Mouse (Mus musculus): ENCODE measurements around the gene Hunk. TPM values are rescaled to one million over a fixed set of nuclear protein-coding genes. Genes with fewer than 3 reads are reported as not detected.

Gene Hunk
- polyA plus RNA-seq, 1 experiment from 2014 or later, result 23.0 TPM

GRCm38 (mm10) chr16:90524393-90524792 lies 138.6 kb downstream of the Hunk start:
- Histone ChIP-seq H3K9me3 (replicated peaks) (no peaks in the 10 kb centered on the region), H3K27ac (peak overlapping the region; percentile 83), H3K4me1 (peaks cover 47% of the 10 kb centered on the region), H3K27me3 (ENCODE audit: low read depth, poor library complexity, severe bottlenecking) (no peaks in the 10 kb centered on the region), H3K4me3 (no peak overlapping the region), H3K36me3 (no peaks in the 10 kb centered on the region)
- 95% methylated on average over 18 of the region's 18 CpGs for WGBS
- DNase-seq (ENCODE audit: low spot score), result no peak

GRCm38 (mm10) chr16:90533119-90533673 lies 147.4 kb downstream of the Hunk start:
- peak; percentile 69 for DNase-seq (ENCODE audit: low spot score)
- no peaks in the 10 kb centered on the region for H3K27me3 ChIP-seq (ENCODE audit: low read depth, poor library complexity, severe bottlenecking)
- no peaks in the 10 kb centered on the region for H3K36me3 ChIP-seq
- 32% methylated on average over 10 of the region's 10 CpGs for WGBS
- H3K27ac ChIP-seq, result peak overlapping the region; percentile 87
- H3K4me3 ChIP-seq, result peak overlapping the region; percentile 14; the same call in 1 of the 2 replicates
- H3K4me1 ChIP-seq, result peaks cover 37% of the 10 kb centered on the region
- no peaks in the 10 kb centered on the region for H3K9me3 ChIP-seq (replicated peaks)

- Histone ChIP-seq H3K27me3 (ENCODE audit: low read depth, poor library complexity, severe bottlenecking) (no peaks in the 10 kb centered on the region), H3K36me3 (no peaks in the 10 kb centered on the region), H3K9me3 (replicated peaks) (no peaks in the 10 kb centered on the region), H3K4me3 (no peak overlapping the region), H3K4me1 (peaks cover 37% of the 10 kb centered on the region), H3K27ac (peak overlapping the region; percentile 87; the same call in 1 of the 2 replicates)
- 89% methylated on average over 8 of the region's 8 CpGs for WGBS
- DNase-seq (ENCODE audit: low spot score), result no peak
These were observed 148.8 kb downstream of the Hunk start for GRCm38 (mm10) chr16:90534591-90534990.

- peaks cover 18% of the 10 kb centered on the region for H3K4me1 ChIP-seq
- no peak for DNase-seq (ENCODE audit: low spot score)
- no peaks in the 10 kb centered on the region for H3K9me3 ChIP-seq (replicated peaks)
- no peaks in the 10 kb centered on the region for H3K36me3 ChIP-seq
- no peak overlapping the region for H3K4me3 ChIP-seq
- no peak overlapping the region for H3K27ac ChIP-seq
- H3K27me3 ChIP-seq (ENCODE audit: low read depth, poor library complexity, severe bottlenecking), result no peaks in the 10 kb centered on the region
- 92% methylated on average over 5 of the region's 5 CpGs for WGBS
These were observed 153.1 kb downstream of the Hunk start for GRCm38 (mm10) chr16:90538926-90539325.

- H3K27ac ChIP-seq, result no peak overlapping the region
- peaks cover 32% of the 10 kb centered on the region for H3K4me1 ChIP-seq
- no peaks in the 10 kb centered on the region for H3K36me3 ChIP-seq
- no peak overlapping the region for H3K4me3 ChIP-seq
- DNase-seq (ENCODE audit: low spot score), result no peak
- 87% methylated on average over 2 of the region's 2 CpGs for WGBS
- H3K9me3 ChIP-seq (replicated peaks), result no peaks in the 10 kb centered on the region
- H3K27me3 ChIP-seq (ENCODE audit: low read depth, poor library complexity, severe bottlenecking), result no peaks in the 10 kb centered on the region
These were observed 155.4 kb downstream of the Hunk start for GRCm38 (mm10) chr16:90541191-90541590.

GRCm38 (mm10) chr16:90542383-90542782 lies 156.6 kb downstream of the Hunk start:
- no peaks in the 10 kb centered on the region for H3K27me3 ChIP-seq (ENCODE audit: low read depth, poor library complexity, severe bottlenecking)
- H3K36me3 ChIP-seq, result no peaks in the 10 kb centered on the region
- 0 out of 2 replicates have a peak overlapping the region, but pooled peaks have one; percentile 68 for H3K27ac ChIP-seq
- H3K4me1 ChIP-seq, result peaks cover 32% of the 10 kb centered on the region
- no peak overlapping the region for H3K4me3 ChIP-seq
- no peaks in the 10 kb centered on the region for H3K9me3 ChIP-seq (replicated peaks)
- 67% methylated on average over 10 of the region's 10 CpGs for WGBS
- peak; percentile 29 for DNase-seq (ENCODE audit: low spot score)

GRCm38 (mm10) chr16:90544175-90544574 lies 158.4 kb downstream of the Hunk start:
- peak; percentile 33 for DNase-seq (ENCODE audit: low spot score)
- peak overlapping the region; percentile 61 for H3K27ac ChIP-seq
- no peaks in the 10 kb centered on the region for H3K9me3 ChIP-seq (replicated peaks)

GRCm38 (mm10) chr16:90545509-90545908 lies 159.7 kb downstream of the Hunk start:
- no peaks in the 10 kb centered on the region for H3K36me3 ChIP-seq
- no peaks in the 10 kb centered on the region for H3K9me3 ChIP-seq (replicated peaks)
- H3K4me1 ChIP-seq, result peaks cover 56% of the 10 kb centered on the region
- H3K4me3 ChIP-seq, result no peak overlapping the region
- peak overlapping the region; percentile 58; the same call in 1 of the 2 replicates for H3K27ac ChIP-seq
- WGBS, result 58% methylated on average over 3 of the region's 3 CpGs
- no peaks in the 10 kb centered on the region for H3K27me3 ChIP-seq (ENCODE audit: low read depth, poor library complexity, severe bottlenecking)
- DNase-seq (ENCODE audit: low spot score), result no peak

More at GRCm38 (mm10) chr16:90544175-90544574, 158.4 kb downstream of the Hunk start:
- Histone ChIP-seq H3K36me3 (no peaks in the 10 kb centered on the region), H3K4me3 (no peak overlapping the region), H3K27me3 (ENCODE audit: low read depth, poor library complexity, severe bottlenecking) (no peaks in the 10 kb centered on the region), H3K4me1 (peaks cover 46% of the 10 kb centered on the region)
- whole genome bisulfite sequencing, result 53% methylated on average over 9 of the region's 9 CpGs

- 89% methylated on average over 3 of the region's 3 CpGs for WGBS
- no peak overlapping the region for H3K27ac ChIP-seq
- H3K27me3 ChIP-seq (ENCODE audit: low read depth, poor library complexity, severe bottlenecking), result no peaks in the 10 kb centered on the region
- H3K4me3 ChIP-seq, result no peak overlapping the region
- H3K36me3 ChIP-seq, result no peaks in the 10 kb centered on the region
- no peaks in the 10 kb centered on the region for H3K9me3 ChIP-seq (replicated peaks)
- peaks cover 56% of the 10 kb centered on the region for H3K4me1 ChIP-seq
- no peak for DNase-seq (ENCODE audit: low spot score)
These were observed 160.8 kb downstream of the Hunk start for GRCm38 (mm10) chr16:90546591-90546990.

GRCm38 (mm10) chr16:90547996-90548395 lies 162.2 kb downstream of the Hunk start:
- no peaks in the 10 kb centered on the region for H3K27me3 ChIP-seq (ENCODE audit: low read depth, poor library complexity, severe bottlenecking)
- DNase-seq (ENCODE audit: low spot score), result no peak
- no peaks in the 10 kb centered on the region for H3K9me3 ChIP-seq (replicated peaks)
- H3K4me1 ChIP-seq, result peaks cover 48% of the 10 kb centered on the region
- no peaks in the 10 kb centered on the region for H3K36me3 ChIP-seq
- H3K27ac ChIP-seq, result peak overlapping the region; percentile 50; the same call in 1 of the 2 replicates
- WGBS, result 53% methylated on average over 9 of the region's 9 CpGs
- no peak overlapping the region for H3K4me3 ChIP-seq

Other genes with a start within 250 kb of the Hunk start
- gene Tiam1, start 242.2 kb upstream of the Hunk start, polyA plus RNA-seq (2016; fragmentation: Nextera tagmentation; extraction: Ambion mirVana), result 23.8 and 30.8 TPM in 2 replicates
- gene Sod1, start 165.3 kb upstream of the Hunk start, polyA plus RNA-seq (2016; fragmentation: Nextera tagmentation; extraction: Ambion mirVana), result 1,367 and 1,406 TPM in 2 replicates
- 38.8 and 39.6 TPM in 2 replicates for gene Scaf4, start 101.5 kb upstream of the Hunk start, polyA plus RNA-seq (2016; fragmentation: Nextera tagmentation; extraction: Ambion mirVana)